Mouse (Mus musculus) MEL (cell line): ENCODE measurements around the gene Gm20388. TPM values are rescaled to one million over a fixed set of nuclear protein-coding genes. Genes with fewer than 3 reads are reported as not detected.
A peak's percentile ranks its signal among the peaks of the same experiment; 100 is the strongest.

Experiments used
- DNase-seq: peaks from one replicate; pipeline ENCODE4 v3.0.0; 2011; ENCODE audit warnings: low read depth, low spot score
- H3K27ac ChIP-seq: 2 replicates; pipeline ENCODE4 v1.5.1; 2012; ENCODE audit warnings: low read depth, mild to moderate bottlenecking, control low read depth, low read length, moderate library complexity; ENCODE audit not compliant: control insufficient read depth
- H3K27me3 ChIP-seq, 2 experiments: fragments of 150-350 bp in 1 of 2; sonication (generic) in 1 of 2; 2 replicates each; pipeline ENCODE4 v1.6.1; 2012; ENCODE audit warnings: low read length in 2 of 2, mild to moderate bottlenecking in 2 of 2, improper control_type of control experiment in 1 of 2, moderate library complexity in 1 of 2; ENCODE audit not compliant: insufficient read depth in 2 of 2, control insufficient read depth in 1 of 2
- H3K36me3 ChIP-seq, 2 experiments: 2 replicates each; pipeline ENCODE4 v1.6.1; 2012 to 2014; ENCODE audit warnings: low read length in 2 of 2, improper control_type of control experiment in 1 of 2, inconsistent platforms in 1 of 2, mild to moderate bottlenecking in 1 of 2; ENCODE audit not compliant: insufficient read depth in 2 of 2, control insufficient read depth in 1 of 2
- H3K4me1 ChIP-seq, 2 experiments: fragments of 150-350 bp in 1 of 2; sonication (generic) in 1 of 2; 2 replicates each; pipeline ENCODE4 v1.6.1; 2012; ENCODE audit warnings: low read length in 2 of 2, improper control_type of control experiment in 1 of 2, mild to moderate bottlenecking in 1 of 2; ENCODE audit not compliant: insufficient read depth in 2 of 2, control insufficient read depth in 1 of 2
- H3K4me3 ChIP-seq, 2 experiments: fragments of 150-350 bp in 1 of 2; sonication (generic) in 1 of 2; 2 replicates each; pipeline ENCODE4 v1.5.1; 2012; ENCODE audit warnings: low read depth in 2 of 2, low read length in 2 of 2, mild to moderate bottlenecking in 2 of 2, moderate library complexity in 2 of 2, control low read depth in 1 of 2, improper control_type of control experiment in 1 of 2; ENCODE audit not compliant: control insufficient read depth in 1 of 2, insufficient read depth in 1 of 2
- H3K79me2 ChIP-seq: 2 replicates; pipeline ENCODE4 v1.6.1; 2012; ENCODE audit warnings: mild to moderate bottlenecking, low read length, moderate library complexity; ENCODE audit not compliant: control insufficient read depth, poor library complexity, insufficient read depth
- H3K9ac ChIP-seq: 2 replicates; pipeline ENCODE4 v1.6.1; 2012; ENCODE audit warnings: low read depth, mild to moderate bottlenecking, control low read depth, low read length, moderate library complexity; ENCODE audit not compliant: control insufficient read depth, poor library complexity, severe bottlenecking
- H3K9me3 ChIP-seq: fragments of 150-350 bp; sonication (generic); replicated peaks from 2 replicates; pipeline ENCODE4 v1.6.1; 2012; ENCODE audit warnings: mild to moderate bottlenecking, low read length, improper control_type of control experiment, moderate library complexity; ENCODE audit not compliant: insufficient read depth
- BHLHE40 ChIP-seq: IDR thresholded peaks from 2 replicates; pipeline ENCODE4 v1.6.1; 2012; ENCODE audit warnings: low read depth, mild to moderate bottlenecking, inconsistent platforms, low read length, improper control_type of control experiment, borderline replicate concordance
- CTCF ChIP-seq, 3 experiments: IDR thresholded peaks in 2 of 3; conservative IDR thresholded peaks in 1 of 3; 2 replicates each; pipeline ENCODE4 v1.5.1; 2011 to 2012; ENCODE audit warnings: low read length in 3 of 3, low read depth in 2 of 3, mild to moderate bottlenecking in 2 of 3, improper control_type of control experiment in 1 of 3, inconsistent platforms in 1 of 3, mixed read lengths in 1 of 3, moderate library complexity in 1 of 3; ENCODE audit not compliant: control insufficient read depth in 1 of 3, insufficient read depth in 1 of 3, poor library complexity in 1 of 3, severe bottlenecking in 1 of 3
- HCFC1 ChIP-seq: IDR thresholded peaks from 2 replicates; pipeline ENCODE4 v1.6.1; 2012; ENCODE audit warnings: low read depth, mild to moderate bottlenecking, inconsistent platforms, low read length, improper control_type of control experiment, moderate library complexity
- MAFK ChIP-seq: IDR thresholded peaks from 2 replicates; pipeline ENCODE4 v1.6.1; 2011; ENCODE audit warnings: low read depth, mild to moderate bottlenecking, low read length, improper control_type of control experiment, borderline replicate concordance
- MYC ChIP-seq: IDR thresholded peaks from 2 replicates; pipeline ENCODE4 v1.6.1; 2011; ENCODE audit warnings: low read depth, mild to moderate bottlenecking, low read length, improper control_type of control experiment, moderate library complexity
- NELFE ChIP-seq: IDR thresholded peaks from 2 replicates; pipeline ENCODE4 v1.6.1; 2011; ENCODE audit warnings: low read depth, low read length, improper control_type of control experiment
- RAD21 ChIP-seq: IDR thresholded peaks from 2 replicates; pipeline ENCODE4 v1.6.1; 2011; ENCODE audit warnings: mild to moderate bottlenecking, low read depth, low read length, improper control_type of control experiment
- SMC3 ChIP-seq: IDR thresholded peaks from 2 replicates; pipeline ENCODE4 v1.6.1; 2011; ENCODE audit warnings: low read depth, low read length, improper control_type of control experiment
- TBP ChIP-seq: IDR thresholded peaks from 2 replicates; pipeline ENCODE4 v1.8.0; 2011; ENCODE audit warnings: low read depth, low read length, improper control_type of control experiment
- UBTF ChIP-seq: IDR thresholded peaks from 2 replicates; pipeline ENCODE4 v1.6.1; 2012; ENCODE audit warnings: low read depth, mild to moderate bottlenecking, inconsistent platforms, low read length, improper control_type of control experiment, moderate library complexity, borderline replicate concordance; ENCODE audit not compliant: insufficient read depth
- ZMIZ1 ChIP-seq: IDR thresholded peaks from 2 replicates; pipeline ENCODE4 v1.6.1; 2012; ENCODE audit warnings: low read depth, mild to moderate bottlenecking, inconsistent platforms, low read length, improper control_type of control experiment, moderate library complexity
- polyA plus RNA-seq, 2 experiments: library from polyadenylated mRNA; stranded (reverse) in 1 of 2; unstranded in 1 of 2; fragments of >175 nt in 1 of 2; fragments of >200 nt in 1 of 2; gene quantifications; 2 replicates each; pipeline versions ENCODE4 v1.2.1 to v1.2.4; 2012; ENCODE audit warnings: low replicate concordance in 2 of 2, low read depth in 1 of 2; ENCODE audit not compliant: insufficient read length in 2 of 2, insufficient read depth in 1 of 2, missing spikeins in 1 of 2
- total RNA-seq: library from RNA; depleted of rRNA; stranded (reverse); fragments of 300-350 nt; gene quantifications from 2 replicates; pipeline ENCODE4 v1.2.3, GENCODE M21; 2012

Gm20388 gene
- total and polyA plus RNA-seq, 3 experiments = 11.1 to 17.8 TPM; not detected in 1

- Histone ChIP-seq H3K4me3 (peak overlapping the region; percentile 71 to 76), H3K27ac (peak overlapping the region; percentile 85), H3K36me3 (peaks cover 3 to 7% of the 10 kb centered on the region in 2 experiments; a peak in 2 of 4 replicates), H3K9me3 (no peaks in the 10 kb centered on the region), H3K79me2 (peaks cover 24% of the 10 kb centered on the region), H3K4me1 (peaks cover 0 to 8% of the 10 kb centered on the region in 2 experiments; a peak in 3 of 4 replicates), H3K27me3 (no peaks in the 10 kb centered on the region), H3K9ac (peak overlapping the region; percentile 84)
- TF ChIP-seq NELFE = peak; percentile 22; the same call in 1 of the 2 replicates
- no peak for TF ChIP-seq HCFC1
- TF ChIP-seq TBP = 0 out of 2 replicates have a peak, but pooled peaks have one; percentile 16
- peak; percentile 60 for DNase-seq
Observed at GRCm38 (mm10) chr8:123478456-123479218, 3568.0 kb downstream of the Gm20388 start.

- no peak overlapping the region for H3K27ac ChIP-seq
- TF ChIP-seq CTCF (IDR thresholded peaks at IDR 0.05 in 2 of 3, conservative IDR thresholded peaks at IDR 0.05 in 1 of 3; ENCODE audit: control insufficient read depth in 1 of 3, insufficient read depth in 1 of 3, low read depth in 2 of 3, low read length in 3 of 3, poor library complexity in 1 of 3, severe bottlenecking in 1 of 3) (peak; percentile 26 to 48 (median 27); a peak in 5 of 6 replicates), ZMIZ1 (no peak), RAD21 (peak; percentile 32), SMC3 (peak; percentile 12; the same call in 1 of the 2 replicates)
- TF ChIP-seq, all 39 proteins: peak for 3
- Histone ChIP-seq H3K27me3 (no peaks in the 10 kb centered on the region), H3K4me1 (peaks cover 0 to 8% of the 10 kb centered on the region in 2 experiments; a peak in 3 of 4 replicates), H3K9ac (no peak overlapping the region), H3K79me2 (peaks cover 24% of the 10 kb centered on the region), H3K9me3 (no peaks in the 10 kb centered on the region), H3K36me3 (peaks cover 3 to 20% of the 10 kb centered on the region in 2 experiments; a peak in 3 of 4 replicates), H3K4me3 (no peak overlapping the region)
- DNase-seq = no peak
Observed at GRCm38 (mm10) chr8:123482627-123483026, 3572.0 kb downstream of the Gm20388 start.

DNA sequence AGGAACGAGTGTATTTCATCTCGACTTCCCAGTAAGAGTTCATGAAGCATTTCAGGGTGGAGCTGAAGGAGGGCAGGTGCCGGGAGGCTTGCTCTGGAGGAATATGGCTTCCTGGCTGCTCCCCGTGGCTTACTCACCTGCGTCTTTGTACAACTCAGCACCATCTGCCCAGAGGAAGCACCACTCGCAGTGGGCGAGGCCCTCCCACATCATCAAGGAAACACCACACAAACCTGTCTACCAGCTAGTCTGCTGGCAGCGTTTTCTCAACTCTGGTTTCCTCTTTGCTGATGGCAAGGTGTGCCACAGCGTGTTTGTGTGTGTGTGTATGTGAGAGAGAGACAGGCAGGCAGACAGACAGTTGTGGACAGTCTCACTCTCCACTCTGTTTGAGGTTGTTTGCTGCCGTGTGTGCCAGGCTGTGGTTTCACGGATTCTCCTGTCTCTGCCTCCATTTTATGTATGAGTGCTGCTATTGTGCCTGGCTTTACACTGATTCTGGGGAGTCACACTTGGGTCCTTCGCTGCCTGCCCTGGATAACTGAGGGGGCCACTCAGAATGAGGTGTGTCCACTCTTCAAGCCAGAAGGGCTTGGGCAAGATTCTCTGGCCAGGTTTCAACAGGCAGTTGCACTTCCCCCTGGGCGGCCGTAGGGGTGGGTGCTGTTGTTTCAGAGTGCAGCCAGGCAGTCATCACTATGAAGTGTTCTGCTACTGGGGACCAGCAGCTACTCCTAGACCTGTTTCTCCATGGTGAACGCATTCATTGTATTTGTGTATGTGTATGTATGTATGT lies 3580.8 kb downstream of the Gm20388 start:
- Histone ChIP-seq H3K27ac (no peak overlapping the region), H3K4me3 (no peak overlapping the region), H3K79me2 (no peaks in the 10 kb centered on the region), H3K9ac (no peak overlapping the region), H3K4me1 (no peaks in the 10 kb centered on the region), H3K9me3 (no peaks in the 10 kb centered on the region), H3K36me3 (peaks cover 0 to 31% of the 10 kb centered on the region in 2 experiments; a peak in 2 of 4 replicates), H3K27me3 (no peaks in the 10 kb centered on the region)
- TF ChIP-seq MAFK (no peak), MYC (no peak), BHLHE40 (no peak), NELFE (no peak), UBTF (no peak)
- peak; percentile 1 for DNase-seq
